Mouse (Mus musculus): ENCODE measurements at regions not wholly inside any gene's neighbourhood (a gene's known extent, or its start where the extent isn't known, plus 50 kb on each side); places are given as distances from the start of the nearest gene placed in this dataset.

GRCm38 (mm10) chr8:80422190-80422589 lies 71.4 kb upstream of the Gypa start:
- no peak for DNase-seq (ENCODE audit: low spot score)

DNA sequence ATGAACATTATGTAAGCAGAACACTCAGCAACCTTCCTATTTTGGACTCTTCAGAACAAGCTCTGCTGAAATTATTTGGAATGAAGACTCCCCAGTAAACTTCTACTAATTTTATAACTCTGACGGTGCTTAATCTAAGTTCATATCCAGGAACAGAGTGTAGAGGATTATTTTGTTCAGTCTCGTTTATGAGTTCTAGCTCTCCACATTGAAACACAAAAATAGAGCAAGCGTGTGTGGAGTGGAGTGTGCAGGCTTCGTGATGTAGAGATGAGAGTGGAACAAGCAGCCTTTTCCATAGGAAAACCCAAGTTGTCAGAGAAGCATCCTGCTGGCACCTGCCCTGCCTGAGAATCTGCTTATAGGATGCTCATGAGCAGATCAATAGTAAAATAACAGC lies 77.5 kb upstream of the Gypa start:
- no peak for DNase-seq (ENCODE audit: low spot score)

DNA sequence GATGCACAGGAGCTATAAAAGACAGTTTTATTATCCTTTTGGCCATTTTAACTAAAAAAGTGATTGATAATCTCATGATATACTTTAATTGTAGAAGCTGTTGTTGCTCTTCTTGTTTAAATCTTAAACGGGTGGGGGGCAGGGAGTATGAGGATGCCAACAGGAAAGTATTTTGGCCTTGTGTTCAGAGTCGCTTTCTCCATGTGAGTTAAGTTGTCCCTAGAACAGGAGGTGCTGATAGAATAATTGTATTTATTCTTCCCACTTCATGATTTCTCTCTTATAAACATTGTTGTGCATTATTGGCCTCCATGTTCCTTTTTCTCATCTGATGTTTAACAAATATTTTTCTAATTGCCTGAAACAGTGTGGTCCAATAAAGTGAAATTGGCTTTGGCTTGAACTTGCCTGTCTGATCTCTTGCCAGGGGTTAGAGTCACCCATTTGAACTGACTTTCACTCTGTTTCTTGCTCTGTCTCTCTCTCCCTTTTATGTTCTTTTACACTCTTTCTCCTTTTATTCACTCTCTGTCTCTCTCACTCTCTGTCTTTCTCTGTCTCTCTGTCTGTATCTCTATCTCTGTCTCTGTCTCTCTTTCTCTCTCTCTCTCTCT lies 93.9 kb upstream of the Gypa start:
- DNase-seq (ENCODE audit: low spot score) = no peak

DNA sequence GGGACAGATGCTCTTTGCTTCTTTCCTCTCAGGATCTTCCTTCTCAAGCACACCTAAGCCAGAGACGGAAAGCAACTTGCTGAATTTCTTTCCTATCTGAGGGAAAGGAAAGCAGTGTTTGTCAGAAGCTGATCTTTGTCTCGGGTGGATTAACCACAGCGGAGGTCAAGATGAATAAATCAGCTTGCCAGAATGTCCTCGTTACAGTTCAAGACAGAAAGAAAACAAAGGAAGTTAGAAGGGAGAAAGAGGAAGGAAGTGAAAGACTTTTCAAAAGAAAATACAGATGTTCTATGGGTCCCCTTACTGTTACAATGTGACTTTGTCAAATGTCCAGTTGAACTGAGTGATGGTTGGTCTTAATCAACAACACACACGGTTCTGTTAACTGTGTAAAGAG lies 98.6 kb upstream of the Gypa start:
- DNase-seq (ENCODE audit: low spot score) = no peak

DNA sequence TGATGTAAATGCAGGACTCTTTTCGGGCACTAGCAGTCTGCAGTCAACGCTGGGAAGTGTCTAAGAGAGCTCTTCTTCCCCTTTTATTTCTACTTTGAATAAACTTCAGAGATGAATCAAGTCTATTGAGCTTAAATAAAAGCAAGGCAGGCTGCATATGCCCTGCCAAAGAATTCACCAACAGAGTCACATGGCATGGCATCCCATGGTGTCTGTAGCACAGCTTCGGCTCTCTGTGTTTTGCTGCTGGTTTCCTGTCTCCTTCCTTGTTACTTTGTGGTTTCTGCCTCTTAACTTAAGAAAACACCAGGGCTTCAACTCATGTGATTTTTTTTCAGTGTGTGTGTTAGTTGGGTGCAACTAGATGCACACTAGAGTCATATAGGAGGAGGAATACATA lies 100.5 kb upstream of the Gypa start:
- DNase-seq (ENCODE audit: low spot score) = no peak

GRCm38 (mm10) chr8:80369221-80369620 lies 124.4 kb upstream of the Gypa start:
- no peak for DNase-seq (ENCODE audit: low spot score)

DNA sequence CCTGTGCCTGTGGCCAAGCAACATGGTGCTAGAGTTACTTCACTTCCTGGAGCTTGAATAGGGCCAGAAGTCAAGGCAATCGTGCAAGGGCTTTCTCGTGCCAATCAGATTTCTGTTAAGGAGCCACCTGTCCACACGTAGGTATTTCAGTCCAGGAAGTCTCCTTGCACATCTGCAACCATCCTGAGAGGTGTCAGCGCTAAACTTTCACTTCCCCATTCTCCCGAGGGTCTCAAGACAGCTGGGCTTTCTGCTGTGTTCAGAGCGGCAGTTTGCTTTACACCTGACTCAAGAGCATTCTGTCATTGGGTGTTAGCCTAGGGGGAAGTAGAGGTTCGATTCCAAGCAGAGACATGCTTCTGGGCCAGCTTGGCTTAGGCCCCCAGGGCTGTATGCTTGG lies 129.5 kb upstream of the Gypa start:
- no peak for DNase-seq (ENCODE audit: low spot score)

DNA sequence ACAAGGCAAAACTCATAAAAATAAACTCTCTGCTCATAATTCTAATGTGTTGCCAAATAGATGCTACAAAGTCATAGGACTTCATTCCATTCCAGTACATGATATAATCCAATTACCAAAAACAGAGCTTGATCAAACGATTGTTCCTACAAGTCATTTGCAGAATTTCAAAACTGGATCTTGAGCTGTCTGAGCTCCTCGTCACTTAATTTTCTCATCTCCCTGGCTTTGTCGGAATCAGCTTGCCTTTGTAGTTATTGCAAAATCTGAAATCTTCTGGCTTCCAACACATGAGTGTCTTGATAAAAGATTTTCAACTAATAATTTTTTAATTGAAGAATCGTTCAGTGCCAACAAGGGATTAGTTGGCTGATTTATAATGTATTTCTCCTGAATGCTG lies 150.3 kb upstream of the Gypa start:
- DNase-seq (ENCODE audit: low spot score) = no peak

- DNase-seq (ENCODE audit: low spot score) = no peak
Measured at GRCm38 (mm10) chr8:80337872-80338271, 155.7 kb upstream of the Gypa start.

DNA sequence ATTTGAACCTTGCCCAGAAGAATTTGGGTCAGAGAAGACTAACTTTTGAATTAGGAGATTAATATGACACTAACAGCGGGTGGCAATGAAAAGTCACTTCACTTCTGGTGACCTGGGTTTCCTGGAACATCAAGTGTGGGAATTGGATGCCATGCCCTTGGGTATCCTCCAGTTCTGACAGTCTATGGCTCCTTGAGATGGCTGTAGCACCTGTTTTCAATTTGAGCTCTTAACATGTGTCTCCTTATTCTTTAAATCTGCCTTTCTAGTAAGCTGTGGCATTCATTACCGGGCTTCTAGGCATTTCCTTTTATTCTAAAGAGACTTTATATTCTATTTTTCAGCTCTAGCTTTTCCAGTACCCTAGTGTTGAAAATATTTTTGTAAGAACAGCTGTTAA lies 164.9 kb upstream of the Gypa start:
- no peak for DNase-seq (ENCODE audit: low spot score)

- no peak for DNase-seq (ENCODE audit: low spot score)
Measured at GRCm38 (mm10) chr8:80325859-80326258, 167.7 kb upstream of the Gypa start.

DNA sequence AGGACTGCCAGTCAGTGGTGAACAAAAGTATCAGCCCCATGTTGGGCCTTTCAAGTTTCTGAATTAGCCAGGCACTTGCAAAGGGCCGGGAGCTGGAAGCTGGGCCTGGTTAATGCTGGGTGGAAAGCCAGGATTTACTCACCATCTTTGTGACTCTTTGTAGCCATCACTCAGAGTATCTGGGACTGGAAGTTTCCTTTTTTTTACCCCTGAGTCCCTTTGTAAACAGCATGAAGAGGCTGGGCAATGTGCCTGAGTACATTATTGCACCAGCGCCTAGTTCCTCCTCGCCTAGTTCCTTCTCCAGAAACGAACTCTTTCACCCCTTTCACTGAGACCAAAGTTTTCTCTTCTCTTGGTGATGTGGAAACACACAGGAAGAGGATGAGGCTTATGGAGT lies 168.4 kb upstream of the Gypa start:
- no peak for DNase-seq (ENCODE audit: low spot score)

DNA sequence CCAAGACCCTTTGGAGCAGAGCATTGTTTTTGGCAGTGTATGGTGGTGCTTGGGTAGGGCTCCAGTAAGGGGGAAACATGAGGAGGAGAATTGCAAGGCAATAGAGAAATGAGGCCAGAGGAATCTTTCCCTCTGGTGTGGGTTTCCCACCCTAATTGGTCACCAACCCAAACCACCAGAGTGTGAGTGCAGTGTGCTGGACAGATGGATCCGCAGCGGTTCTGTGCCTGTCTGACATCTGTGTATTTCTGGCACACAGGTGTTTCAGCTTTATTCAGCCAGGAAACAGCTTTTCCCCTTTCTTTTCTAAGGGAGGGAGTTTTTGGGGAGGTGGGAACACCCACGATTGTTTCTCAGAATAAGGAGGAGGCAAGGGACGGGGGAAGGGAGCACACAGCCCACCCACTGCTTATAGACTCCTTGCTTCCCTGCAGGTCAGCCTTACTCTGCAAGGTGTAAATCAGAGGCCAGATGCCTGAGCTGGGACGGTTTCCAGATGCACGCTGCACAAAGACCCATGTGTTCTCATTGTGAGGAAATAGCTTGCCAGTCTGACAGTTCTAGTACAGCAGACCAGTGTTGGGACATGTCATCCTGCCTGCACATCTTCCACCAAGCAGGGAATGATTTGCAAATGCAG lies 175.2 kb upstream of the Gypa start:
- DNase-seq (ENCODE audit: low spot score) = no peak

DNA sequence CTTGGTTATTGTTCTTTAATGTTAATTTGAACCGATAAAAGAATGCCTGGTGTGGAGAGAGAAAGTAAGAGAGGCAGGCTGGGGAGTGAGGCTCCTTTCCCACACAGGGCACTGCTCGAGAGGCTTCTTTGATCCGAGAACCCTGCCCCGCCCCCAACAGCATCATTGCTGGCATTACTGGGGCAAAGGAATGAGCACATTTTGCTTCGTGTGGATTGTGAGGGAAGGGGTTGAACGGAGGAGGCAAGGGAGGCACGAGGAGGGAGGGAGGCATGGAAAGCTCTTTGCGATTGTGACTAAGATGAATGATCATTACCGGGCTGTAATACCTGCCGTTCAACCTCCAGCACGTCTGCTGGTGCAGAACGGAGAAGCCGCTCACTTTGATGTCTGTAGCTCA lies 178.2 kb upstream of the Gypa start:
- peak; percentile 59 for DNase-seq (ENCODE audit: low spot score)

- peak; percentile 19 for DNase-seq (ENCODE audit: low spot score)
Measured at GRCm38 (mm10) chr8:80314826-80315225, 178.8 kb upstream of the Gypa start.

DNA sequence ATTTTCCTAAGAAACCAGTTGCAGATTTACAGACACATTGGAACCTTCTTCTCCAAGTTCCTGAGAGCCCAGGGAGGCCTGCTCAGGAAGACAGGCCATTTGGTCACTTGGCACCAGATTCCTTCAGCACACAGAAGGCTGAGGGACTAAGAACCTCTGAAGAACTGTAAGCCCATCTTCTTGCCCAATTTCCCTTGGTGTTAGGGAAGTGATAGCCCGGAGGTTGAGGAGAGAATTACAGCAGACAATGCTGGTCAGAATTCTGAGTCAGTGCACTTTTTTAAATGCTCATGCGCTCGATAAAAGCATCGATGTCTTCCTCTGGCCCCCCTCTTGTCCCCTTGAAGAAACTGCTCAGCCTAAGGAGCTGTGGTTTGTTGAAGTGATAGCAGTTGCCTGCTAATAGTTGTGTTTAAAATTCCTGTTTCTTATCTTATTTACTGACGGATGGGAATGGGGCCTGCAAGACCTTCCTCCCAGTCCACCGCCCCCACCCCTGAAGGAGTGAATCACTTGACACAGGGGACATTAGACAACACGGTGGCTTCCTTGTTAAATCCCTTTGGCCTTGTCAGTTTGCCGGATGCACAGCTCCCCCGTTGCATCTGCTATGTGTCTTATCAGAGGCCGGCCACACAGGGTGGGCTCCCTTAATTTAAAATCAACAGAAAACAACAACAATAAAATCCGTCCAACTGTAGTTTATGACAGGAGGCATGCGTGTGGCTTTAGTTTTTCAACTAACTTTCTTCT lies 179.5 kb upstream of the Gypa start:
- peak; percentile 16 for DNase-seq (ENCODE audit: low spot score)

DNA sequence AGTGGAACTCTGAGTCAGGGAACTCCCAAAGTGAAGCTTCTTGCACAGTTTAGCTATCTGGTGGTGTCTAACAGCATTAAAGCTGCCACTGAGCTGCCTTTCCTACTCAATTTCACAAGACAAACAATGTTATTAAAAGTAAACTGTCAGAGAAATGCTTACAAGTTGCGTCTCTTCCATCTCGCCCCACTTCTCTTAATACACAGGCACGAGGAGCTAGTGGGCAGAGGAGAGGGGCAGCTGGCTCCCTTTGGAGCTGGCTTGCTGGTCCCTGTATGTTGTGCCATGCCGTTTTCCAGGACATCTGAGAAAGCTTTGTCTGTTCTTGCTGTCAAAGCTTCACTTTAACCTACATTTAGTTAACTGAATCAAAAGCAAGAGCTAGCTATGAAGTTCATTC lies 185.8 kb upstream of the Gypa start:
- no peak for DNase-seq (ENCODE audit: low spot score)

GRCm38 (mm10) chr8:80298596-80298995 lies 195.0 kb upstream of the Gypa start:
- DNase-seq (ENCODE audit: low spot score) = no peak

DNA sequence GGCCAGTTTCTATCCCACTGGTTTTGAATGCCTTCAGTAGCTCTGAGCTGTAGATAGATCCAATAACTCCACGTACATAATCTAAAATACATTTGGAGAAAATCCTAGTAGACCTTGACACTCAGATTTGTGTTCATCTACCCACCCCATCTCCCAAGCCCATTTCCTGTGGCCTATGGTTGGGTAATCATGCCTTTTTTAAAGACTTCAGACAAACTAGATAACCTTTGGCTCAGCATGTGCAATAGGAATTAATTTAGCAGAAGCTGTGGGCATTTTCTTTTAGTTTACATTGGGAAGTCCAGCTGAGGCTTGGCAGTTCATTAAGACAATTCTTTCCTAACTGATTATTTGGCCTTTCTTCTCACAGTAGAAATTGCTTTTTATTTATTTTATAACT lies 203.3 kb upstream of the Gypa start:
- DNase-seq (ENCODE audit: low spot score) = no peak

DNA sequence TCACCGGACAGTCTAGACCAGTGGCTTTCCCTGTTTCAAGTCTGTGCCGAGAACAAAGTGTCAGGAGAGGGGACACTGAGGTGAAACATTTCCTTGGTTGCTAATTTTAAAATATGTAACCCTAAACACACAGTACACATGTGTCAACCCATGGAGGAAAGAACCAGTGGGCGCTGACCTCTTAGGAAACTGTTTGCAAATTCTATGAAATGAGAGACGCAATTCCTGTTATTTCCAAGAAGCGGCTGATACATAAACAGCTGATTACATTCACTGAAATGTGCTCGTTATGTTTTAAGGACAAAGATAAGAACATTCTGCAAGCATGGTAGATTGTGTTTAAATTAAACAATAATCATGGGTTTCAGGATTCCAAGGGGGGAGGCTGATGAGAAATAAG lies 204.3 kb upstream of the Gypa start:
- no peak for DNase-seq (ENCODE audit: low spot score)

- DNase-seq (ENCODE audit: low spot score) = no peak
Measured at GRCm38 (mm10) chr8:80268910-80269460, 211.2 kb upstream of the Hhip start.

- no peak for DNase-seq (ENCODE audit: low spot score)
Measured at GRCm38 (mm10) chr8:80264915-80265314, 207.1 kb upstream of the Hhip start.

DNA sequence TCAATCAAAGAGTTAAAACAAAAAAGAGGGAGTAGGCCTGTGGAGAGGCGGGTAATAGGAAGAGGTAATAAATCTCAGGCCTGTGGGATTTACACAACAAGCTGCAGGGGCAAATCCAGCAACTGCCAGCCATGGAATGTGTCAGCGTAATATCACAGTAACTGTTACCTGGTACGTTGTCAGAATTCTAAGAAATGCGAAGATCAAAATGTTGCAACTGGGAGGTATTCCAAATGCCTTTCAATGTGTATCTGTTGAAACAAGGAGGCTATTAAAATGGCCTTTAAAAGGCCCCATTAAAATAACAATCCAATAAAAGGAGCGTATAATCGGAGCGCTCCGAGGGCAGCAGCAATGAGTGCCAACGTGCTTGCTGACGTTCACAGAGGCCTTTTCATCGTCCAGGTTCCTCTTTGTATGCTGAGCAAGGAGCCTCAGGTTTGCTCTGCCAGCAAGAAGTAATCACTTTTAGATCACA lies 205.7 kb upstream of the Hhip start:
- no peak for DNase-seq (ENCODE audit: low spot score)
